ENCODE assay signal across 8 mouse cellular contexts in the genomic region with DNA sequence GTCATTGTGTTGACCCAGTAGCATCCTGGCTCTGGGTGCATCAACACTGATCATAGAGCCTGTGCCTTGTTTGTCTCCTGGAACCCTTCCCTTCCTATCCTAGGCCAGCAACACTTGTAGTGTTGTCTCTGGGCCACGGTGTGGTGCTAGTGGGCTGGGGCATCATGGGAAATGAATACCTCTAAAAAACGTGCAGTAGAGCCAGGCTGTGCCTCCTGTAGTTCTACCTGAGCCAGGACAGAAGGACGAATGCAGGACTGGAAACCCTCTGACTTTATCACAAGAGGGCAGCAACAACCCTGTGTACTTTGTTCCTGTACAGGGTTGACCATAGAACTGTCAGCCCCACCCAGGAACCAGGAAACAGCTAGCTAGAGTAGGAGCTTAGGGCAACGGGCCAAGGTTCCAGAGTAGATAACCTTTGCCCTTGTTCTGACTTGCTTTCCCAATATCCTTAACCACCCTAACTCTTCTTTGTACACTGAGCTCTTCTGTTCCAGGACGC. TPM values are rescaled to one million over a fixed set of nuclear protein-coding genes. Genes with fewer than 3 reads are reported as not detected.
DNase-seq lines count a peak whose midpoint lies in the region; ATAC-seq and TF ChIP-seq lines count a peak whose summit lies in the region.

No protein-coding gene starts in this region.

- no peaks in the 10 kb centered on the region for H3K27me3 ChIP-seq in embryonic facial prominence, embryonic 15.5 days
- no peaks in the 10 kb centered on the region for H3K27me3 ChIP-seq in embryonic facial prominence, embryonic 10.5 days (replicated peaks; ENCODE audit: low read depth, poor library complexity, severe bottlenecking)
- no peaks in the 10 kb centered on the region for H3K27me3 ChIP-seq in heart, postnatal 0 days (ENCODE audit: control insufficient read depth, insufficient read depth, low read length)
- no peaks in the 10 kb centered on the region for H3K27me3 ChIP-seq in liver, embryonic 13.5 days
- H3K27me3 ChIP-seq in splenic B cell, adult 2 months (ENCODE audit: control insufficient read depth, insufficient read depth, low read length, poor library complexity, severe bottlenecking): no peaks in the 10 kb centered on the region

- H3K9ac ChIP-seq in embryonic facial prominence, embryonic 15.5 days: no peak overlapping the region
- no peak overlapping the region for H3K9ac ChIP-seq in heart, postnatal 0 days (replicated peaks; ENCODE audit: low read depth, low read length)
- H3K9ac ChIP-seq in liver, embryonic 13.5 days: no peak overlapping the region

- ATAC-seq in embryonic facial prominence, embryonic 15.5 days (ENCODE audit: insufficient number of reproducible peaks, low FRiP score, low TSS enrichment, low read depth): peak; percentile 29; the same call in 1 of the 2 replicates
- ATAC-seq in heart, postnatal 0 days (ENCODE audit: insufficient read depth, low read depth): peak; percentile 91
- peak; percentile 83 for ATAC-seq in liver, embryonic 13.5 days (ENCODE audit: low read depth)

- H3K4me1 ChIP-seq in embryonic facial prominence, embryonic 15.5 days: no peaks in the 10 kb centered on the region
- no peaks in the 10 kb centered on the region for H3K4me1 ChIP-seq in embryonic facial prominence, embryonic 10.5 days
- no peaks in the 10 kb centered on the region; the same call in 1 of the 2 replicates for H3K4me1 ChIP-seq in heart, postnatal 0 days (ENCODE audit: control insufficient read depth, insufficient read depth)
- no peaks in the 10 kb centered on the region for H3K4me1 ChIP-seq in liver, embryonic 13.5 days (replicated peaks)

- peak; percentile 68 for TF ChIP-seq CTCF in heart, postnatal 0 days (IDR thresholded peaks at IDR 0.05; ENCODE audit: low read depth)

- no peaks in the 10 kb centered on the region for H3K9me3 ChIP-seq in embryonic facial prominence, embryonic 15.5 days (replicated peaks)
- no peaks in the 10 kb centered on the region for H3K9me3 ChIP-seq in embryonic facial prominence, embryonic 10.5 days
- no peaks in the 10 kb centered on the region for H3K9me3 ChIP-seq in heart, postnatal 0 days (replicated peaks; ENCODE audit: control insufficient read depth, low read length)
- no peaks in the 10 kb centered on the region for H3K9me3 ChIP-seq in liver, embryonic 13.5 days (replicated peaks)

- no peak for TF ChIP-seq EP300 in heart, postnatal 0 days (IDR thresholded peaks at IDR 0.05; ENCODE audit: low read depth)

- no peak for DNase-seq in embryonic facial prominence, embryonic 10.5 days (ENCODE audit: low spot score)
- DNase-seq in MN1 (ENCODE audit: low spot score): peak; percentile 12
- DNase-seq in heart, postnatal 0 days (ENCODE audit: low spot score): peak; percentile 62
- peak; percentile 1 for DNase-seq in liver, embryonic 13.5 days
- peak; percentile 44 for DNase-seq in splenic B cell, adult 2 months (ENCODE audit: low read depth, low spot score)
- DNase-seq in cerebellum, adult 8-10 months: no peak
- no peak for DNase-seq in right cerebral cortex, adult 2 months (ENCODE audit: low spot score in 2 of 2)

- H3K27ac ChIP-seq in embryonic facial prominence, embryonic 15.5 days (replicated peaks): no peak overlapping the region
- H3K27ac ChIP-seq in embryonic facial prominence, embryonic 10.5 days (replicated peaks): no peak overlapping the region
- no peak overlapping the region for H3K27ac ChIP-seq in heart, postnatal 0 days (ENCODE audit: low read depth)
- no peak overlapping the region for H3K27ac ChIP-seq in liver, embryonic 13.5 days

- no peak overlapping the region for H3K4me2 ChIP-seq in embryonic facial prominence, embryonic 15.5 days (replicated peaks)
- H3K4me2 ChIP-seq in heart, postnatal 0 days (ENCODE audit: low read depth, low read length): no peak overlapping the region
- no peak overlapping the region for H3K4me2 ChIP-seq in liver, embryonic 13.5 days

- WGBS in embryonic facial prominence, embryonic 15.5 days: 52% methylated on average over 5 of the region's 5 CpGs
- WGBS in embryonic facial prominence, embryonic 10.5 days: 67% methylated on average over 5 of the region's 5 CpGs
- WGBS in heart, postnatal 0 days: 30% methylated on average over 5 of the region's 5 CpGs
- WGBS in liver, embryonic 13.5 days (ENCODE audit: insufficient replicate concordance): 21% methylated on average over 5 of the region's 5 CpGs

- no peak overlapping the region for H3K4me3 ChIP-seq in embryonic facial prominence, embryonic 15.5 days (replicated peaks)
- H3K4me3 ChIP-seq in embryonic facial prominence, embryonic 10.5 days: no peak overlapping the region
- H3K4me3 ChIP-seq in heart, postnatal 0 days (ENCODE audit: low read depth, low read length): no peak overlapping the region
- no peak overlapping the region for H3K4me3 ChIP-seq in liver, embryonic 13.5 days (replicated peaks)

- H3K36me3 ChIP-seq in embryonic facial prominence, embryonic 15.5 days: no peaks in the 10 kb centered on the region
- no peaks in the 10 kb centered on the region for H3K36me3 ChIP-seq in embryonic facial prominence, embryonic 10.5 days (replicated peaks)
- H3K36me3 ChIP-seq in heart, postnatal 0 days (replicated peaks; ENCODE audit: control insufficient read depth, insufficient read depth, low read length): no peaks in the 10 kb centered on the region
- no peaks in the 10 kb centered on the region for H3K36me3 ChIP-seq in liver, embryonic 13.5 days
- no peaks in the 10 kb centered on the region for H3K36me3 ChIP-seq in splenic B cell, adult 2 months (ENCODE audit: control insufficient read depth, insufficient read depth, low read length, poor library complexity, severe bottlenecking)

RNA-seq across cellular contexts. Expression of a gene that starts 41.2 kb away (rescaled TPM):
- polyA plus RNA-seq in embryonic facial prominence, embryonic 15.5 days (2015; fragmentation: Nextera tagmentation; extraction: Ambion mirVana): 49.9 and 58.6 TPM in 2 replicates
- 21.4 and 21.7 TPM in 2 replicates for polyA plus RNA-seq in embryonic facial prominence, embryonic 10.5 days (2016; fragmentation: Nextera tagmentation; extraction: Ambion mirVana)
- 67.3 and 78.8 TPM in 2 replicates for total RNA-seq in heart, postnatal 0 days (2014; rRNA removed; ENCODE audit: low replicate concordance)
- polyA plus RNA-seq in heart, postnatal 0 days (2015; fragmentation: Nextera tagmentation; extraction: Ambion mirVana): 80.8 and 99.2 TPM in 2 replicates
- 18.5 and 22.2 TPM in 2 replicates for polyA plus RNA-seq in liver, embryonic 13.5 days (2015; fragmentation: Nextera tagmentation; extraction: Ambion mirVana)

Comparison
In these comparisons a context has a peak if more than half of its experiments do, and no peak if none do; other contexts are left out.
1. ATAC-seq: peak in every context shown above with its lines; median percentile 91 in heart, postnatal 0 days; 83 in liver, embryonic 13.5 days; 29 in embryonic facial prominence, embryonic 15.5 days.
2. DNase-seq: peak in MN1 (single experiment), heart, postnatal 0 days (single experiment), liver, embryonic 13.5 days (single experiment) and splenic B cell, adult 2 months (single experiment); none in embryonic facial prominence, embryonic 10.5 days (single experiment), cerebellum, adult 8-10 months (single experiment) and right cerebral cortex, adult 2 months (0 of 2).